Mouse (Mus musculus) erythroblast, embryonic 14.5 days (primary cell): ENCODE measurements around the gene Fam118a.

Source experiments
- GATA1 ChIP-seq: IDR thresholded peaks from 2 replicates; pipeline ENCODE4 v1.6.1; 2012; ENCODE audit warnings: low read length, inconsistent platforms, mixed read lengths
- TAL1 ChIP-seq: IDR thresholded peaks from 3 replicates; pipeline ENCODE4 v1.6.1; 2012; ENCODE audit warnings: low read length, inconsistent platforms, mixed read lengths

- TF ChIP-seq GATA1 (no peak), TAL1 (no peak)
These were observed 16.7 kb upstream of the Fam118a start for GRCm38 (mm10) chr15:85011895-85012661.
